Mouse (Mus musculus) heart, adult 18-20 months (tissue): ENCODE measurements at regions not wholly inside any gene's neighbourhood (a gene's known extent, or its start where the extent isn't known, plus 50 kb on each side); places are given as distances from the start of the nearest gene placed in this dataset.

Source experiments
- DNase-seq, 2 experiments: peaks; one replicate each; pipeline ENCODE4 v3.0.0; 2021 to 2022; ENCODE audit warnings: mixed read lengths in 1 of 2

DNA sequence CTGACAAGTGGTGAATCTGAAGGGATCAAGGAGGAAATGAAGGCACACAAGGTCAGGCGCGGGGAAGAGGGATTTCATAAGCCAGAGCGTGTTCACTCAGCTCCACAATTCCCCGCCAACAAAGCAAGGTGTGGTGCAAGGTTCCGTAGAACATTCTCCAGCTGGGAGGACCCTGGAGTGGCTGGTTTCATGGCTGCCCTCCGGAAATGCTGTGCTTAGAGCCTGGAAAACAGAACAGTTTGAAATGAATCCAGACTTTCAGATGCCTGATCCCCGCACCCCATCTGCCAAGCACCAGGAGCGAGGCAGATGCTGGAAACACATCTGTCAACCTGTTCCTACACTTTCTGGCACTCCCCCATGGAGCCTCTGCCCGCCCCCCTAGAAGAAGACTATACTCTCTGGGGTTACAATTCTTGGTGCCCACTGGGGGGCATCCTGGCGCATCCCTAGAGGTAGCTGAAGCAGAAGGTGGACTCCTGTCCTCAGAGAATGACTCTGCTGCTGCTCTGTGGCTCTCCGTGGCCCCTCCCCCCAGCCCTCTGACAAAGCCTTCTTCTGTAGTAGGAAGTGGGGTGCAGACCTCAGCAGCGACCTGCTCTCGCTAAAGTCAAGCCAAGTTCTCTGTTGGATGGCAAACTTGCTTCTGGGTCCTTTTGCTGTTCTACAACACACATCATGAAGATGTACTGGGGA is 54.5 kb upstream of the Mafb start:
- peak; percentile 6 to 13 for DNase-seq

GRCm38 (mm10) chr2:160424491-160424890 is 57.6 kb upstream of the Mafb start:
- DNase-seq = no peak

- no peak for DNase-seq
Measured at GRCm38 (mm10) chr2:160427431-160427830, 60.6 kb upstream of the Mafb start.

GRCm38 (mm10) chr2:160433252-160433651 is 66.4 kb upstream of the Mafb start:
- DNase-seq = peak; percentile 78 to 85

DNA sequence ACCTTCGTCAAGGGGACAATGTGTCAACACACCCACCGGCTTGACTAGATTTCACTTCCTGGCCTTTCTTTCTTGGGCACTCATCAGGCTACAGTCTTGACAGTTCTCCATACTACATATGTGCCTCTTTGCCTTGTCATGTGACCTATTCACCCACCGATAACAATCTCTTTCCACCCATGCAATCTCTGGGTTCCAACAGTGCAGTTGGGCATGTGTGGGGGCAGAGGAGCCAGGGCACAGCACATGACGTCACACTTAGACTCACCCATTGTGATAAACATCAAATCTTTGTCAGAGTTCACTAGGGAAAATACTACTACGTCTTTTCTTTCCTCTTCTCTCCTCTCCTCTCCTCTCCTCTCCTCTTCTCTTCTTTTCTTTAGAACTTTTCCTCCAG is 67.8 kb upstream of the Mafb start:
- no peak for DNase-seq

- no peak for DNase-seq
Measured at GRCm38 (mm10) chr2:160435622-160436021, 68.8 kb upstream of the Mafb start.

DNA sequence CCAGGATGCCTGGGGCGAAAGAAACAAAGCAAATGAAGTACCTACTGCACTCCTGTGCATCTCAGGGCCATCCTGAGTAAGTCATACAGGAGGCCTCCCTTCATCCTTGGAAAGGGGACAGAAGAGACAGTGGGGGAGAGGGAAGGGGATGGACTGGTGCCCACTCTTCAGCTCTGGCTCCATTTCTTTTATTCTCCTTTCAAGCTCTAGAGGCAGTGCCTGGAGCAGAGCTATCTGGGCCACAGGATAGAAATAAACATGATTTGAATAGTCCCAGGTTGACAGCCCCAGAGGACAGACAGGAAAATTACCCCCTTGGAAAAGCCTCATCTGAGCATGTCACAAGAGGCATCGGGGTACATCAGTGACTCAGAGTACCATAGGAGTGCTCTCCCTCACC is 72.2 kb upstream of the Mafb start:
- DNase-seq = no peak

GRCm38 (mm10) chr2:160440236-160440635 is 73.4 kb upstream of the Mafb start:
- no peak for DNase-seq

DNA sequence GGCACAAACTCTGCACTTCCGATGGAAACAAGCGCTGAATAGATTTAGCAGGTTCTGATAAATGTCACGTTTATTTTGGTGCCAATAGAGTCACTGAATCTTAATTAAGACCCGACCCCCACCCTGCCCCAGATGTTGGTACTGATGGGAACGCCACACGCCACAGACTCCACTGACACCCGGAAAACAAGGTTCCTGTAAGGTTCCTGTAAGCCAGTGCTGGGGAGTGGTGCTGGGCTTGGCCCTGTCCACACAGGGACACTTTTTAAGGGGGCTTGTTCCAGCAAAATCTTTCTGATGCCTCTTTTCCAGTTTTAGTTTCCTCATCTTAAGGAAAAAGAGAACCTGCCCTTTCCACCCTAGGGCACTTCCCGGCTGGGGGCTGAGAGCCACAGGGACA is 84.2 kb upstream of the Mafb start:
- no peak for DNase-seq

DNA sequence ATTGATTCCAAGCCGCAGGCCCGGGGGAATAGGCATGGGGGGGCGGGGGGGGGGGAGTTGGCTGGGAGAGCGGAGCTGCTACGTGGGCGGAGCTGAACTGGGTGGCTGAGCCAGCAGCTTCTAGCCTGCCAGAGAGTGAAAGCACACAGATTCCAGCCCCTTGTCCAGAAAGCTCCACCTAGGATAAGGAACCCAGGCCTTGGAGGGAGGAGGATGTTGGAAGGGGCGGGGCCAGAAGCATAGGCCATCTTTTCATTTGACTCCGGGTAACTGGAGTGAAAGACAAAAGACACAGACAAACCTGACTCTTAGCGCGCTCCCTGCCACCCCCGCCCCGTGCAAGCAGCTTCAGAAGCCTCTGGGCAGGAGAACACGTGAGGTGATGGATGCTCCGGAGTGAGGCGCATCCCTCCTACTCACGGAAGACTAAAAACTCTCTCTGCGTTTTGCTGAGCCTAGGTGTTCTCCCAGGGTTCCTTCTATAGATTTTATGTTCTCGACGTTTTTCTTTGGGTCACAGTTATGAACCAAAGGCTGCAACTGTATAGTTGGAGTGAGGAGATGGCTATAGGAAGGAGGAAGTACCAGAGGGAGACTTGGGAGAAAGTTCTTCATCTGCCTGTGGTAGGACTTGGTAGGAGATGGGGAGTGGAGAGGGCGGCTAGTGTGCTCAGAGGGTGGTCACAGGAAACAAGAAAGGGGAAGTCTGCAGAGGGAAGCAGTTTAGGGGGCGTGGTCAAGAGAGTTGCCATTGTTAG is 84.8 kb upstream of the Mafb start:
- DNase-seq = peak; percentile 84 to 92

GRCm38 (mm10) chr2:160452239-160452530 is 85.3 kb upstream of the Mafb start:
- DNase-seq = no peak

- no peak for DNase-seq
Measured at GRCm38 (mm10) chr2:160452730-160453129, 85.9 kb upstream of the Mafb start.

GRCm38 (mm10) chr2:160455617-160456016 is 88.8 kb upstream of the Mafb start:
- DNase-seq = no peak

DNA sequence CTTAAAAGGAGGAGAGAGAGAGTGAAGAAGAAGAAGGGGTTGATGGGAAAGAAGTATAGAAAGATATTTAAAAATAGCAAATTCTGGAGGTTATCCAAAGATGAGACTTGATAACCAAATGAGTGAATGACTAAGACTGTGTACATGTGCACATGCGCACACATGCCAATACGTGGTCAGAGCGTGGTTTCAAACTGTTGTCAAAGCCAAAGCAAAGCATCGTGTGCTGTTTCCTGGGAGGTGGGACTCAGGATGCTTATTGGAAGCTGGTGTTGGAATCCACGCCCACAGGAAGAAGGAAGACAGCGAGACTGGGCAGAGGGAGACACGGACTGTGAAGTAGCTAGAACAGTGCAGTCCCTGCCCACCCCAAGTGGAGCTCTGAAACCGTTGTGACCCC is 89.8 kb upstream of the Mafb start:
- DNase-seq = no peak

DNA sequence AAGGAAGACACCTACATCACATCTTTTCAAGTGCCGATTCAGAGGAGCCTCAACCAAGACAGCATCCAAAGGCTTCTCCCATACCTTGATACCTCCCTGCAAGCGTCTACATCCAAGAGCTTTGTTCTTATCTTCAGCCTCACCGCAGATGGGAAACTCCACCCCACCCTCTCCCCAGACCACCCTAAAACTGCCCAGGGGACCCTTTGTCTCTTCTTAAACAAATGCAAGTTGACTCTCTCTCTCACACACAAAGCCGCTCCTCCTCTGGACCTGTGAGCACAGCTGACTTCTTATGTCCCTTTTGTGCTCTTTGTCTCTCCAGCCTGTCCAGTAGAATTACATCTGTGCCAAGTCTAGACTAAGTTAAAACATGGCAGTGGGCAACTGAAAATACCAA is 104.7 kb upstream of the Mafb start:
- DNase-seq = no peak

GRCm38 (mm10) chr2:160476181-160476580 is 109.3 kb upstream of the Mafb start:
- no peak for DNase-seq

DNA sequence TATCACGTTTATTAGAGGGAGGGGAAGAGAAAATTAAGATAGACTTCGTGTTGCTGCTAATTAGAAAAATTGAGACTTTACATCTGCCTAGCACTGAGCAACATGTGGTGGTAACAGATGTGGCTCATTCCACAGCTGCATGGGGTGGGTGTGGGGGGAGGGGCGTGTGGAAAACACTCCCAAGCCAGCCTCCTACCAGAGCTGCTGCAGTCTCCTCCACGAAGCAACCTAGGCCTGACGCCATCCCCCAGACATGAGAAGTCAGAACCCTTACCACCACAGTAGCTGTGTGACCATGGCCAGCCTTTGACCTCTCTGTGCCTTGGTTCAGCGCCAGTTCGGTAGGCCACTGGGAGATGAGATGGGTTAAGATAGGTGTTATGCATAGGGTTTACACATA is 112.4 kb upstream of the Mafb start:
- DNase-seq = no peak

DNA sequence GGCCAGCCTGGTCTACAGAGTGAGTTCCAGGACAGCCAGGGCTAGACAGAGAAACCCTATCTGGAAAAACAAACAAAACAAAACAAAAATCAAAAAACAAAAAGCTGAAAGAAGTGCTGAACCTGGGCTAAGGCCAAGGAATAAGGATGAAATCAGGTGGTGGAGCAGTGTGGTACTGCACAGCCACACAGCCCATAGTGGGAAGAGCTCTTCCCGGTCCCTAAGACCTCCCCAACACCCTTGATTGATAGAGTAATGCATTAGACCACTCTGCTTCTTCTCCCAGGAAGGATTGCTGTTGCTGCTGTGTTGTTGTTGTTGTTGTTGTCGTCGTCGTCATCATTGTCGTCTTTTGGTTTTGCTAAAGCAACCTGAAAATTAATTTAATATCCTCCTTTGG is 118.2 kb upstream of the Mafb start:
- DNase-seq = no peak

DNA sequence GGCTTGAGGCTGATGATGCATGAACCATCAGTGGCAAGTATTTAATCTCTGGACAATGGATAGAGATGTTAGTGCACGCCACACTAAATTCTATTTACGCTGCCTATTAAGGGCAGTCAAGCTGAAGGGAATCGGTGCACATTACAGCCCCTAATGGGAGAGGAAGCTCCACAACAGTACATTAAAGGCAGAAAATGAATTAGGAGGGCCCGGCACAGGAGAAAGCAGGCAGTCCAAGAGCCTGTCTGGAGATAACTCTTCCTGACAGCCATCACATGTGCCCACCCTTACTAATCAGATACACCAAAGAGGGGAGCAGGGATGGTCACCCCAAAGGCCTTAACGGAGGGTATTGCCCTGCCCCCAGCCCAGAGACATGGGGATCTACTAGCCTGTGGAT is 118.7 kb upstream of the Mafb start:
- DNase-seq = no peak

GRCm38 (mm10) chr2:160499726-160500125 is 132.9 kb upstream of the Mafb start:
- DNase-seq = no peak

GRCm38 (mm10) chr2:160502901-160503300 is 136.0 kb upstream of the Mafb start:
- peak in 1 of 2 experiments; percentile 10 for DNase-seq

- DNase-seq = no peak
Measured at GRCm38 (mm10) chr2:160503597-160504393, 136.9 kb upstream of the Mafb start.

- DNase-seq = no peak
Measured at GRCm38 (mm10) chr2:160504394-160504657, 137.5 kb upstream of the Mafb start.

GRCm38 (mm10) chr2:160507371-160507770 is 138.3 kb upstream of the Top1 start:
- DNase-seq = no peak
